Mouse (Mus musculus) hindbrain, embryonic 16.5 days (tissue): ENCODE measurements around the gene Mrps16. TPM values are rescaled to one million over a fixed set of nuclear protein-coding genes. Genes with fewer than 3 reads are reported as not detected.

Source experiments
- ATAC-seq: fragments of 200-750 bp; cut with Nextera tagmentation; 2 replicates; pipeline ENCODE4 v1.8.0; 2017; ENCODE audit warnings: moderate TSS enrichment, moderate library complexity
- H3K27ac ChIP-seq: fragments of 300-500 bp; sonication (generic); 2 replicates; pipeline ENCODE4 v1.5.1; 2014; ENCODE audit warnings: low read depth, mild to moderate bottlenecking, control low read depth, low read length, moderate library complexity
- H3K27me3 ChIP-seq: fragments of 300-500 bp; sonication (generic); replicated peaks from 2 replicates; pipeline ENCODE4 v1.6.1; 2014; ENCODE audit warnings: low read length; ENCODE audit not compliant: control insufficient read depth, insufficient read depth
- H3K36me3 ChIP-seq: fragments of 300-500 bp; sonication (generic); 2 replicates; pipeline ENCODE4 v1.6.1; 2014; ENCODE audit warnings: mild to moderate bottlenecking, low read length, moderate library complexity, mixed read lengths; ENCODE audit not compliant: control insufficient read depth, insufficient read depth
- H3K4me1 ChIP-seq: fragments of 300-500 bp; sonication (generic); 2 replicates; pipeline ENCODE4 v1.6.1; 2014; ENCODE audit warnings: low read depth, low read length; ENCODE audit not compliant: control insufficient read depth, insufficient read depth
- H3K4me2 ChIP-seq: fragments of 300-500 bp; sonication (generic); 2 replicates; pipeline ENCODE4 v1.6.1; 2014; ENCODE audit warnings: mild to moderate bottlenecking, low read length, control low read depth, moderate library complexity
- H3K4me3 ChIP-seq: fragments of 300-500 bp; sonication (generic); 2 replicates; pipeline ENCODE4 v1.5.1; 2014; ENCODE audit warnings: mild to moderate bottlenecking, low read length, control low read depth, moderate library complexity
- H3K9ac ChIP-seq: fragments of 300-500 bp; sonication (generic); 2 replicates; pipeline ENCODE4 v1.6.1; 2014; ENCODE audit warnings: low read depth, mild to moderate bottlenecking, control low read depth, low read length, moderate library complexity
- H3K9me3 ChIP-seq: fragments of 300-500 bp; sonication (generic); 2 replicates; pipeline ENCODE4 v1.6.1; 2014; ENCODE audit warnings: mild to moderate bottlenecking, low read length, moderate library complexity; ENCODE audit not compliant: control insufficient read depth
- WGBS: fragments of 180-500 bp; shearing (Covaris S2); extraction: QIAGEN DNeasy Blood & Tissue Kit; methylation state at CpG from one replicate; pipeline ENCODE4 v1.1.7; 2014; 5-methylcytosine and 5-hydroxymethylcytosine counted together
- polyA plus RNA-seq: library from polyadenylated mRNA; unstranded; fragments of >200 nt; fragmentation: Nextera tagmentation; extraction: Ambion mirVana; gene quantifications from 2 replicates; pipeline ENCODE4 v1.2.1, GENCODE M21; 2015

The Mrps16 gene
- polyA plus RNA-seq, 1 experiment from 2014 or later: 68.0 TPM

- Histone ChIP-seq H3K36me3 (no peaks in the 10 kb centered on the region), H3K4me2 (no peak overlapping the region), H3K27me3 (no peaks in the 10 kb centered on the region), H3K4me1 (no peaks in the 10 kb centered on the region), H3K9me3 (no peaks in the 10 kb centered on the region), H3K9ac (no peak overlapping the region), H3K27ac (no peak overlapping the region), H3K4me3 (no peak overlapping the region)
- 65% methylated on average over 1 of the region's 1 CpGs for WGBS
- ATAC-seq: no peak
Measured at GRCm38 (mm10) chr14:20400071-20400470, 6.6 kb upstream of the Mrps16 start.

GRCm38 (mm10) chr14:20398864-20399263, 5.4 kb upstream of the Mrps16 start:
- no peak overlapping the region for H3K4me2 ChIP-seq
- no peaks in the 10 kb centered on the region for H3K36me3 ChIP-seq
- H3K4me3 ChIP-seq: no peak overlapping the region
- H3K4me1 ChIP-seq: 0 out of 2 replicates have a peak, but pooled peaks cover 3% of the 10 kb centered on the region
- no peaks in the 10 kb centered on the region for H3K27me3 ChIP-seq
- WGBS: 53% methylated on average over 4 of the region's 4 CpGs
- no peak overlapping the region for H3K27ac ChIP-seq
- no peak overlapping the region for H3K9ac ChIP-seq
- no peaks in the 10 kb centered on the region for H3K9me3 ChIP-seq
- no peak for ATAC-seq

- no peak overlapping the region for H3K4me2 ChIP-seq
- H3K9ac ChIP-seq: no peak overlapping the region
- 81% methylated on average over 9 of the region's 9 CpGs for WGBS
- no peak overlapping the region for H3K27ac ChIP-seq
- no peak overlapping the region for H3K4me3 ChIP-seq
- no peak for ATAC-seq
- no peaks in the 10 kb centered on the region for H3K27me3 ChIP-seq
- H3K36me3 ChIP-seq: no peaks in the 10 kb centered on the region
- no peaks in the 10 kb centered on the region for H3K9me3 ChIP-seq
- peaks cover 6% of the 10 kb centered on the region for H3K4me1 ChIP-seq
Measured at GRCm38 (mm10) chr14:20397220-20397619, 3.8 kb upstream of the Mrps16 start.

- ATAC-seq: no peak
- peak overlapping the region; percentile 66 for H3K4me2 ChIP-seq
- H3K4me1 ChIP-seq: peaks cover 22% of the 10 kb centered on the region
- no peak overlapping the region for H3K4me3 ChIP-seq
- H3K36me3 ChIP-seq: peaks cover 11% of the 10 kb centered on the region
- H3K27me3 ChIP-seq: no peaks in the 10 kb centered on the region
- 86% methylated on average over 3 of the region's 4 CpGs for WGBS
- H3K9me3 ChIP-seq: no peaks in the 10 kb centered on the region
- H3K27ac ChIP-seq: no peak overlapping the region
- H3K9ac ChIP-seq: no peak overlapping the region
Measured at GRCm38 (mm10) chr14:20392326-20392725, 1.1 kb downstream of the Mrps16 start.

- WGBS: 92% methylated on average over 8 of the region's 8 CpGs
- Histone ChIP-seq H3K9ac (peak overlapping the region; percentile 82), H3K4me3 (peak overlapping the region; percentile 91), H3K4me1 (peaks cover 35% of the 10 kb centered on the region), H3K4me2 (peak overlapping the region; percentile 91), H3K27ac (no peak overlapping the region; the same call in 1 of the 2 replicates), H3K36me3 (peaks cover 16% of the 10 kb centered on the region), H3K27me3 (no peaks in the 10 kb centered on the region), H3K9me3 (no peaks in the 10 kb centered on the region)
- no peak for ATAC-seq
Measured at GRCm38 (mm10) chr14:20389446-20390079, 3.9 kb downstream of the Mrps16 start.

GRCm38 (mm10) chr14:20388441-20389129, 4.8 kb downstream of the Mrps16 start, which contains the start of gene Dnajc9:
Gene Dnajc9 (minus strand): TSS chr14:20388910.
- H3K4me2 ChIP-seq: peak within 1 kb of the TSS; percentile 91
- peak within 1 kb of the TSS; percentile 87 for H3K27ac ChIP-seq
- peak within 1 kb of the TSS; percentile 82 for H3K9ac ChIP-seq
- H3K27me3 ChIP-seq: no peaks in the 10 kb centered on the region
- peaks cover 18% of the 10 kb centered on the region for H3K36me3 ChIP-seq
- peak within 1 kb of the TSS; percentile 91 for H3K4me3 ChIP-seq
- ATAC-seq: peak; percentile 73
- peaks cover 32% of the 10 kb centered on the region for H3K4me1 ChIP-seq
- H3K9me3 ChIP-seq: no peaks in the 10 kb centered on the region
- under 1% methylated on average over 49 of the region's 59 CpGs for WGBS

GRCm38 (mm10) chr14:20379753-20380430, 13.5 kb downstream of the Mrps16 start:
- Histone ChIP-seq H3K4me3 (no peak overlapping the region), H3K9me3 (no peaks in the 10 kb centered on the region), H3K9ac (no peak overlapping the region), H3K27ac (no peak overlapping the region), H3K4me2 (no peak overlapping the region), H3K36me3 (peaks cover 25% of the 10 kb centered on the region), H3K4me1 (no peaks in the 10 kb centered on the region), H3K27me3 (no peaks in the 10 kb centered on the region)
- WGBS: 92% methylated on average over 9 of the region's 9 CpGs
- ATAC-seq: no peak

- H3K4me3 ChIP-seq: no peak overlapping the region
- no peaks in the 10 kb centered on the region for H3K27me3 ChIP-seq
- 97% methylated on average over 5 of the region's 5 CpGs for WGBS
- no peak for ATAC-seq
- no peak overlapping the region for H3K9ac ChIP-seq
- H3K4me1 ChIP-seq: no peaks in the 10 kb centered on the region
- no peaks in the 10 kb centered on the region for H3K9me3 ChIP-seq
- peaks cover 28% of the 10 kb centered on the region for H3K36me3 ChIP-seq
- H3K27ac ChIP-seq: no peak overlapping the region
- no peak overlapping the region for H3K4me2 ChIP-seq
Measured at GRCm38 (mm10) chr14:20379087-20379640, 14.3 kb downstream of the Mrps16 start.
